In genomic region chr9:65826588-65827343, GRCm38 (mm10) we compare ENCODE assay signal across 8 mouse cellular contexts. TPM values are rescaled to one million over a fixed set of nuclear protein-coding genes. Genes with fewer than 3 reads are reported as not detected.
DNase-seq lines count a peak whose midpoint lies in the region; ATAC-seq lines count a peak whose summit lies in the region.

No protein-coding gene starts in this region.

- H3K9me3 ChIP-seq in hindbrain, embryonic 15.5 days, result no peaks in the 10 kb centered on the region
- no peaks in the 10 kb centered on the region for H3K9me3 ChIP-seq in megakaryocyte, embryonic 14.5 days

- no peaks in the 10 kb centered on the region for H3K36me3 ChIP-seq in hindbrain, embryonic 15.5 days
- no peaks in the 10 kb centered on the region for H3K36me3 ChIP-seq in megakaryocyte, embryonic 14.5 days (replicated peaks; ENCODE audit: low read length)

- peak overlapping the region; percentile 96 for H3K9ac ChIP-seq in hindbrain, embryonic 15.5 days

- under 1% methylated on average over 31 of the region's 31 CpGs for WGBS in hindbrain, embryonic 15.5 days

- intact Hi-C loops in left cerebral cortex, postnatal 10 days (cut with DNase I), result loop anchor here (5.0 kb wide), 1 partner anchor 129 kb away; no protein-coding TSS in a partner anchor

- H3K4me1 ChIP-seq in hindbrain, embryonic 15.5 days (replicated peaks), result peaks cover 47% of the 10 kb centered on the region
- peaks cover 75% of the 10 kb centered on the region for H3K4me1 ChIP-seq in megakaryocyte, embryonic 14.5 days

- H3K27ac ChIP-seq in hindbrain, embryonic 15.5 days (replicated peaks), result peak overlapping the region; percentile 99

- DNase-seq in layer of hippocampus, adult 11-12 months (ENCODE audit: low spot score), result peak; percentile 39
- no peak for DNase-seq in layer of hippocampus, adult 9-10 months (ENCODE audit: low spot score)
- DNase-seq in cerebellum, adult 9-11 months, result peak; percentile 60
- DNase-seq in frontal cortex, postnatal 14 days (ENCODE audit: low spot score in 2 of 2), result peak; percentile 10 to 28
- peak; percentile 26 to 42 for DNase-seq in left cerebral cortex, postnatal 10 days (ENCODE audit: extremely low spot score in 1 of 2, low spot score in 2 of 2)
- peak; percentile 34 for DNase-seq in right cerebral cortex, postnatal 14 days

- peak; percentile 58 for ATAC-seq in hindbrain, embryonic 15.5 days (ENCODE audit: low FRiP score, low read depth)

- peak overlapping the region; percentile 62 for H3K4me2 ChIP-seq in hindbrain, embryonic 15.5 days

- no peaks in the 10 kb centered on the region for H3K27me3 ChIP-seq in hindbrain, embryonic 15.5 days
- H3K27me3 ChIP-seq in megakaryocyte, embryonic 14.5 days (replicated peaks), result no peaks in the 10 kb centered on the region

- peak overlapping the region; percentile 64 for H3K4me3 ChIP-seq in hindbrain, embryonic 15.5 days
- peak overlapping the region; percentile 92 for H3K4me3 ChIP-seq in megakaryocyte, embryonic 14.5 days (replicated peaks)

RNA-seq across cellular contexts. Expression of gene Zfp609, which starts 0.6 kb away (rescaled TPM):
- polyA plus RNA-seq in hindbrain, embryonic 15.5 days (2015; fragmentation: Nextera tagmentation; extraction: Ambion mirVana), result 7.7 and 8.5 TPM in 2 replicates
- 10 to 100 TPM; 41.3 to 42.2 TPM for total RNA-seq in left cerebral cortex, postnatal 10 days (2021)
- polyA plus RNA-seq in megakaryocyte, embryonic 14.5 days (2012; ENCODE audit: insufficient read depth, low replicate concordance), result 1.2 and 15.5 TPM in 2 replicates
